Mouse (Mus musculus) retina, postnatal 7 days (tissue): ENCODE data around the gene Cyp2u1.
"Not testable (repeated sequence)": the region's sequence is repeated elsewhere in the genome, so short reads cannot be mapped to it uniquely, and the experiment has no call there.

Source experiments
- DNase-seq: peaks from one replicate; pipeline ENCODE4 v3.0.0-alpha.2; 2012; ENCODE audit warnings: low read depth, low spot score

The Cyp2u1 gene

DNA sequence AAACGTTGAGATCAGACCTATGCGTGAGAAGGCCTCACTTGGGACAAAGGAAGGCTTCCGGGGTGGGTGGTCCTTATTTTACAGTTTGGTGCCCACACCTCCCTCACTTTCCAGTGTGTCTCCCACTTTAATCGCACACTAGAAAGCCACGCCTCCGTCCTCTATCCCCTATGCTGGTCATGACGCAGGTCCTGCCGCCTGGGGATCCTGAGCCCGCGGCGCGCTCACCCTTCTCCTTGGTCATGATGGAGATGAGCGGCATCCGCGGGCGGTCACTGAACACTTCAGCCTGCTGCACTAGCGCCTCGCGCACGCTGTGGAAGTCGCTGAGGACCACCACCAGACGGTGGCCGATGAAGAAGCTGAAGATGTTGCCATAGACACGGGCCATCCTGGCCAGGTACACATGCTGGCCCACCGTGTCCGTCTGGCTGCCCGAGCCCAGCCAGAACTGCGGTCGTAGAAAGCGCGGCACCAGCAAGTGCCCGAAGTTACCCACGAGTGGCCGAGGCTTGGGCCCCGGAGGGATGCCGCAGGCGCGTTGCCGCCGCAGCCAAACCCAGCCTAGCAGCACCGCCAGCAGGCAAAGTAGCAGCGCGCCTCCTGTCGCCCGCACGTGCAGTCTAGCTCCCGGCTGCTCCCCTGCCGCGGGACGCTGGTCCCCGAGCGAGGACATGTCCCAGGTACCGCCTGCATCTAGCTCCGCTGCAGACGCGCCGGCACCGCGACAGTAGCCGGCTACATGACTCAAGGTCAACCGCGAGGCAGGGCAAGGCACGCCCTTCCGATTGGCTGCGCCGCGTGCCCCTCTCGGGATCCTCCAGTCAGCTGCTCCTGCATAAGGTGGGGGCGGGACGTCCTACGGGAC is at the start of gene Cyp2u1:
Gene Cyp2u1 (minus strand): TSS at position 776 of the 868 bp plus-strand sequence.
- DNase-seq: peak; percentile 72

DNA sequence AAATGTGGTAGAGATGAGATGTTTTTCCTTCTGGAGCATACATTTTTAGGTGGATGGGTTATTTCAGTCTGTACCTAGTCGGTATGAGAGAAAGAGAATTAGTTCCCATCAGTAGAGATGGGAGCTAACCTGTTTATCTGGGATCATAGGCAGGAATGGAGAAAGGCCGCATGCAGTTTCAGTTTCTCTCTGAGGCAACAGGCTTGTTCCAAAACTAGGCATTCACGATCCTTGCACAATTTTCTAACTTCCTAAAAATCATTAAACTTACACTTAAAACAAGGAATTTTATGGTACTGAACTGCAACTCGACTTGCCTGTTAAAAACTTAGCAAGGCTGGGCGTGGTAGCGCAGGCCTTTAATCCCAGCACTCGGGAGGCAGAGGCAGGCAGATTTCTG is 47.5 kb upstream of the Cyp2u1 start:
- no peak for DNase-seq

DNA sequence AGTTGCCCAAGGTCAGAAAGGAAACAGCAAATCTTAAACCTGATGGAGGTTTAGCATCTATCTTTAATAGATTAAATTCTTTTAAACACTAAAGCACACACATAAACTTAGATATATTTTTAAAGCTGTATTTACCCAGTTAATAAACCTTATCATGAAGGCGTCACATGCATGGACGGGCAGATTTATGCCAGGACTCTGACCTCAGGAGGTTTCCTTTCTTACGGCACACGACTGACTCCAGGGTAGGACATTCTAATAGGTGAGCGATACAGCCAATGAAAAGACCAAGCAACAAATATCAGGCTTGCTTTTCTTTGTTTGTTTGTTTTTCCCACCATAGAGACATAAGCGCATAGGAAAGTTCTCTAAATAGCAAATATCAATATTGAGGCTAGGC is 46.0 kb upstream of the Cyp2u1 start:
- no peak for DNase-seq

DNA sequence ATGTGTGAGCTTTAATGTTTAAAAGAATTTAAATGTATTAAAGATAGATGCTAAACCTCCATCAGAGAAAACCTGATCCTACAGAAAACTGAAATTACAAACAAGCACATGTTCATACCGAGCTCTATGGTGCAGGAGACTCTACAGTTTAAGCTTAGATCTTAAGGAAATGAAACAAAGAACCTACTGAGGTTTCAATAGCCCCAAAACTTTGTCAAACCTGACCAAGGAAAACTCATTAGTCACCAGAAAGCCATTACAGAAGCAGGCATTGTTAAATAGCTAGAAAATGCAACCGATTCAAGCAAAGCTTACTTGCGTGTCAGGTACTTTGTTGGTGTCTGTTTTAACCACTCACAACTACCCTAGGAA is 45.5 kb upstream of the Cyp2u1 start:
- no peak for DNase-seq

DNA sequence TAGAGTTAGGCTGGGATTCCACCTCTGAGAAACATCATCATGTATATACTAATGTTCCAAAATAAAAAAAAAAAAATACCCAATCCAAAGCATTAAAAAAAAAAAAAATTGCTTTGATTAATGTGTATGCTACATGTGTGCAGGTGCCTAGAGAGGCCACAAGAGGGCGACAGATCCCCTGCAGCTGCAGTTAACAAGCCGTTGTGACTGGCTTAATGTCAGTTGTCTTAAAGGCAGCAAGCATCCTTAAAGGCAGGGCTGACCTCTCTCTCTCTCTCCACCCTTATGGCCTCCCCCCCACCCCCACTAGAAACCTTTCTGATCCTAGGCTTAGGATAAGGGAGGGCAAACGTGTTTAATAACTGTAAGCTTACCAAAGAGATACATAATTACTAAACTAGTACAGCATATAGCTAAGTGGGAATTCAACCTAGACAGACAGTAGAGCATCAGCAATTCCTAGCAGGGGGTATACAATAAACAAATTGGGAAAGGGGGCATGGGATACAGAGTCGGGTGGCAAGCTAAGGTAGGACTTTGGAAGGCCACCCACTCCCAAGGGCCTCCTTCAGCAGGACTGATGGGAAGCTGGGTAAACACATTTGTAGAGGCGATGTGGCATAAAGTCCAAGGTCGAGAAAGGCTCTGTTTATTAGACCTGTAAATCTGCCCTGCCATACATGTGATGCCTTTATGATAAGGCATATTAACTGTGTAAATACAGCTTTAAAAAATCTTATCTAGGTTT is 45.0 kb upstream of the Cyp2u1 start:
- DNase-seq: no peak

DNA sequence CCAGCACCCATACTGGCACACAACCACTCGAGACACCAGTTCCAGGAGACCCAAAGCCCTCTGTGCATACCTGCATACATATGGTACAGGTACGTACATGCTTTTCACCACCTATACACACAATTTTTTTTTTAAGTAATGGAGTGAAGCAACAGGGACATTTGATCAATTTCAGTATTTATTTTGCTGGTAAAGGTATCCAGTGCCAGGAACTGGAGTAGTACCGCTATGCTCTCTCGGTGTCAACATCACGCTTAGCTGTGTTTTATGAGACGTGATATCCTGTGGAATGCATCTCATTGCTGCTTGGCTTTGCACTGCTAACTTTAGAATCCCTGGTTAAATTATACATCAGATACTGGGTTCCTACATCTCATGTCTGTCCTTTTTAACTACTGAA is 42.9 kb upstream of the Cyp2u1 start:
- DNase-seq: no peak

DNA sequence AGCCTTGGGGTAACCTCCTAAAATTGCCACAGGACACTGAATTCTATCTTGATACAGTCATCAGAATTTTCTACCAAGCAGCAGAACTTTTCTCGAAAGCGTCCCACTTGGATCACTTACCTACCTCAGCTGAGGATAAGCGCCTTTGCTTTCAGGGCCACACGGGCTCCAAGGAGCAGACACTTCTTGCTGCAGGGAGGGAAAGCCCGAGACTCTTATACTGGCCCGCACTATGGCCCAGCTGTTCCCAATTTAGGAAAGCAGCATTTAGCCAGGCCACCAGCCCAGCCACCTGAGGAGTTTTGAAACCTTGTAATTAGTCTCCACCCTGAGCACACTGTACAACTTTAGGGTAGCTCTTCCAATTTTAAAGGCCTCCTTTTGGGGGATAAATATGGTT is 40.3 kb upstream of the Cyp2u1 start:
- DNase-seq: no peak

DNA sequence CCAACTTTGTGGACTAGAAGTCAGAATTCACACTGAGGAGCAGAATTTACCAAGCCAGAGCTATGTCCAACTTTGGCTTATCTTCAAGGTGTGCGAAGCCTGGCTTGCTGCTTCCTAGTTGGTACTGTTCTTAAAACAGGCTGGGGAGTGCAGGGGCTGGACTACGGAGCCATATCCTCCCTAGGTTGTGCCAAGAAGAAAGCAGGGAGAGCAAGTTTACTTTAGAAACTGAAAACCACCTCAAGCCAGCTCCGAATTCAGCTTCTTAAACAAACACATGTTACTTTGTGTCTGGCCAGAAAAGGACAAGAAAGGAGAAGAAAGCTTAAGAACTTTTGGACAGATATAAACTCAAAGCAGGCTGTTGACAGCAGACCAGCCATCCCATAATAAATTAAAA is 37.9 kb upstream of the Cyp2u1 start:
- DNase-seq: no peak

DNA sequence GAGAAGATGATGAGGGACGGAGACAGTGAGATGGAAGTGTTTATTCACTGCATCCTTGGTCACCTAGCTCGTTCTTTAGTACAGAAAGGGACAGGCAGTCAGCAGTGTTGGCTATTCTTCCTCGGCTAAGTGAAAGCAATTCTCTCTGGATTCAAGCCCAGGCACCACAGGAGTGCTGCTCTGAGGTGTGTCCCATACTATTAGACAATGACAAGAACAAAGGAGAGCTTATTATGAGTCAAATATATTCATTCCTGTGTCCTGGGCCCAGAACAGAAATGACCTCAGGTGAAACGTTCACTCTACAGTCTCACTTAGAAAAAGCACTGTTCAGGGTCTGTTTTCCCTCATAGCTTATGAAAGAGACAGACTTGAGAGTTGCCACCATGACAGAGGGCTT is 36.3 kb upstream of the Cyp2u1 start:
- DNase-seq: no peak

DNA sequence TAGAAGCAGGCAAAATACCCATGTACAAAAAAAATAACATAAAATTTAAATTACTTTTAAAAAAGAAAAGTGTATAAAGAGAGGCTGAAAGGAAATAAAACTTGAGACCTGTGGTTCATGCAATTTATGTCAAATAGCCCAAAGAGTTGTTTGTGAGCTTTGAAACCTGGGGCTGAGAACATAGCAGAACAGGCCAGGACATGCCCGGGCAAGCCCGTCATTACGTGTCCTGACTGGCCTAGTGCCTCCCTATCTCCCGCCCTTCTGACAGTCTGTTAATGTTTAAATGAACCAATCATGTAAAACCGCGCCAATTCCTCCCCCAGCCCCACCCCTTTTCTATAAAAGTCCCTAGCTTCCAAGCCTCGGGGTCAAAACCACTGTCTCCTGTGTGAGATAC is 34.7 kb upstream of the Cyp2u1 start:
- DNase-seq: not testable (repeated sequence)

DNA sequence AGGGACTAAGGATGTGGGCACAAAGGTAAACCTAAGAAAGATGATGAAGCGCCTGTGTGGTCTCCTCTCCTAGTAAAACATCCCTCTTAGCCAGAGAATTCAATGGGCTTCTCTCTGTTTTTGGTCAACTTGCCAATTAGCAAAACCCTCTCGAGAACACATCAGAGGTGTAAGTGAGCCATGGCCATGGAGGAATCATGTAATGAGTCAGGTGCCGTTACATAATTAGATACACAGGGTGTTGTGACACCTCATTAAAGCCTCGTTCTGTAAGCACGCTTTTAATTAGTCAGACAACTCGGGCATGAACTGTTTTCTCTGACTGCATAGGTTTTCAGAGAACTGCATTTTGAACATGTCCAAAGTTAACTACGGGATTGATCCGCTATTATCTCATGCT is 33.6 kb upstream of the Cyp2u1 start:
- DNase-seq: no peak

DNA sequence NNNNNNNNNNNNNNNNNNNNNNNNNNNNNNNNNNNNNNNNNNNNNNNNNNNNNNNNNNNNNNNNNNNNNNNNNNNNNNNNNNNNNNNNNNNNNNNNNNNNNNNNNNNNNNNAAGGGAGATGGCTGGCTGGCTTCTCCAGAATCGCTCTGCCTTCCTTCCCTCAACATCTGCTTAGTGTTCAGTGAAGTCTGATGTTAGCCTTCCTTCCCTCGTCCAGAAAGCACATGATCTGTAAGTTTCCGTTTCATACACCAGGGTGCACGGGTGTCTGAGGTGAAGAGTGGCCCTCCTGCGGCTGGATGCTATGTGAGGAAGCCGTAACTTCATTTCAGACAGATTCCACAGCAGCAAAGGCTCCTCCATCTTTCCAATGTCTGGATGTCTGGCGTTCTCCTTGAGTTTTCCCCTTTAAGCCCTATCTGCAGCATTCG is 32.1 kb upstream of the Cyp2u1 start:
- DNase-seq: no peak

DNA sequence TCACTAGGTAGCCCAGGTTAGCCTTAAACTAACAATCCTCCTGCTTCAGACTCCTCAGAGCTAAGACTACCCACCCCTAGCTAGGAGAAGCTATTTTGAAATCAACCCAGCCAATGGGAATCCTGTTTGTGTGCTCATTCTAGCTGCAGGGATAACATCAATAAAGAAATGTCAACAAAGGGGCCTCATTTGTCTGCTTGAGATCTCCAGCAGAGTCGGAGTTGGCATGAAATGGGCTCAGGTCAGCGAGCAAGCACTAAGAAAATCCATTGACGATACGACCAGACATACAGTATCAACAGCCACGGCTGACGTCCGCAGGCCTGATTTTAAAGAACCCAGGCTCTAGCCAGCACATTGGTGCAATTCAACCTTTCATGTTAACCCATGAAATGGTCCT is 24.2 kb upstream of the Cyp2u1 start:
- DNase-seq: no peak

DNA sequence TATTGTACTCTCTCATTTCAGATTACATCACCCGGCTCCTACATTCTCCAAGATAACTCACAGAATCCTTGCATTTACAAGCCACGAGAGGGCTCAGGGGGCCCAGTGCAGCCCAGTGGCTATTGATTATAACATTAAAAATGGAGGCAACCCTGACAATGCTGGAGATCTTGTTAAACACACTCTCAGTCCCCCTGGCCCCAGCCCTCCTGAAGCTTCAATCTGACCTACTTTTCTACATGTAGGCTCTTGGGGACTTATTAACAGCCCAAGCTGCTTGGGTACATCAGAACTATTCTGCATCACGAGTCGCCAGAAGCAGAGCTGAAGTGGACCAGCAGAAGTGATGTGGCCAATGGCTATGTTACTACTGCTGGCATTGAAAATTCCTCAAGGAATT is 23.6 kb upstream of the Cyp2u1 start:
- DNase-seq: no peak

DNA sequence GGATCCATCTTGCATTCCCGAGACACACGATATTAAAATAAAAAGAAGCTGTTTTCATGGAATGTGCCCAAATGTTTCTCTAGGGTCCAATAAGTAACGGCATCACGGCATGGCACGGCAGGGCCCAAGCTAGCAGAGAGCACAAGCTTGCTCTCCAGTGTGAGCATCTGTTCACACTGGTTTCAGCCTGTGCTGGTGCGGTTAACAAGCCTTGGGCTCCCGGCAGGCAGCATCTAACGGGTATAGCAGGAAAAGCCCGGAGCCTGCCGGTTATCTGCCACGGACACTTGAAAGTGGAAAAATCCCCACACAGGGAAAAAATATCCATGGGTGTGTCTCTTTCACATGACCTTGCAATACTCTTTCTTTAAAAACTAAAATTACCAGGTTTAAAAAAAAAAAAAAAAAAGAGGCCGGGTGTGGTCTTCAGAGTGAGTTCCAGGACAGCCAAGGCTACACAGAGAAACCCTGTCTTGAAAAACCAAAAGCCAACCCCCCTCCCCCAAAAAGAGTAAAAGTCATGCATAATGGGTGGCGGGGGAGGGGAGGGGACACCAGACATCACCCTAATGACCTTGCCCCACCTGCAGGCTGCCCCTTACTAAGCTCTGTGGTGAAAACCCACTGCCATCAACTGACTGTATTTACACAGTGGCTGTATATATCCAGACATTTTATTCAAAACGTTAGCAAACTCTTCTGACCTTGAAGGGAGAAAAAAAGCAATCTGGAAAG is 19.2 kb upstream of the Cyp2u1 start:
- no peak for DNase-seq

DNA sequence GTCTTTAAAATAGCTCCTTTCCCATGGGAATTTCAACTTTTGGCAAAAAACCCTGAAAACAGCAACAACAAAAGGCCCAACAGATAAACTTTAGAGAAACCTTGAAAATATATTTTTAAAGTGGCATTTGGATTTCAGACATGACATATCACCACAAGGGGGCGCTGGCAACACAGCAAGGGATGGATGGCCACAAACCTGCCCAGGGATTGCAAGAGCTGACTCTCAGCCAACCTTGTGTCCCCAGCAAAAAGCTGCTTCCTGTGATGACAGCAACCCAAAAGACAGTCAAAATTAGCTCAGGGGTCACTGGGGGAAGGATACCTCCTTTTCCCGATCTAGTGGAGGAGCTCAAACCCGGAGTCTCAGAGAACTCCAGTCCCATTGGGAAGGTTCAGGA is 17.2 kb upstream of the Cyp2u1 start:
- peak; percentile 66 for DNase-seq

DNA sequence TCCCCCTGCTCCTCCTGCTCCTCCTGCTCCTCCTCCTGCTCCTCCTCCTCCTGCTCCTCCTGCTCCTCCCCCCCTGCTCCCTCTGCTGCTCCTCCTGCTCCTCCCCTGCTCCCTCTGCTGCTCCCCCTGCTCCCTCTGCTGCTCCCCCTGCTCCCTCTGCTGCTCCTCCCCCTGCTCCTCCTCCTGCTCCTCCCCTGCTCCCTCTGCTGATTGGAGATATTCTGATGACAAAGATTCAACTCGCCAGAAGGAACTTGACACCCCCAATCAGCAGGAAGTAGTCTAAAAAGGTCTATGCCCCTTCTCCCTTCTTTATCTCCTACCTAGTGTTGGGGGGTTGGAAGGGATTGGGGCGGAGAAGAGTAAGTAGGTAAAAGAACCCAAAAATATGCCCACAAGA is 15.2 kb upstream of the Cyp2u1 start:
- DNase-seq: no peak

DNA sequence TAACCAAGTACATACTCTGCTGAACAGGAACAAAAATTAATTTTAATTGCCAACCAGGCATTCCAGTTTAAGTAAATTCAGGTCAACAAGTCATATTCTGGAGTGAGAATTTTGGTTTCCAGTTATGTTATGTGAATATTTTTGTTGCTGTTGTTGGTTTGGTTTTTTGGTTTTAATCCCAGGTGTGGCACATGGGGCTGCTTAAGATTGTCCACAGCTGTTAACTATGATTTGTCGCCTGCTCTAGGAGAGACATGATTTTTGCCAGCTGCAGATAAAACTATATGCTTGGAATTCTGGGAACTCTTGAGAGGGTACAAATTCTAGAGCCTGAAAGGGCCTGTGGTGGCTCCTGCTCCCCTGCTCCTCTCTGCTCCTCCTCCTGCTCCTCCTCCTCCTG is 14.1 kb upstream of the Cyp2u1 start:
- no peak for DNase-seq

DNA sequence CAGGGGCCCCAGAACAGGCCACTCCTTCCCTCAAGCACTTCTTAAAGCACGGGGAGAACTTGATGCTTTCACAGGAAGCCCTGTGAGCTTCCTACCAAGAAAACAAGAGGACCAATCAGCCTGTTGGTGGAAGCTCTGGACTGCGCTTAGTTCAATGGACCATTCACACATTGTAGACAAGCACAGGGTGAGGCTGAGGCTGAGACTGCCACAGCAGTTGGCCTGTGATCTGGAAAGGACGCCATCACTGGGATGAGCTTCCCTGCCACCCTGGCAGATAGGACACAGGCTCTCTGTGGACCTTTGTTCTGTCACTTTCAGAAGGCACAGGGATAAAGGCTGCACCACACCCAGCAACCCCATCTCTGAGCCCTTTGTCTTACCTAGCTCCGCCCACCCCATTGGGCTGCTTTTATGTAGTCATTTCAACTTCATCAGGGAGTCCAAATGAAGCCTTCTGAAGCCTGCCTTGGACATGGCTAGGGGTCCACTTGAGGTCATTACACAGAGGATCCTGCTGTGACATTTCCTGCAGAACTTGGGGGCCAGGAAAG is 13.0 kb upstream of the Cyp2u1 start:
- no peak for DNase-seq

DNA sequence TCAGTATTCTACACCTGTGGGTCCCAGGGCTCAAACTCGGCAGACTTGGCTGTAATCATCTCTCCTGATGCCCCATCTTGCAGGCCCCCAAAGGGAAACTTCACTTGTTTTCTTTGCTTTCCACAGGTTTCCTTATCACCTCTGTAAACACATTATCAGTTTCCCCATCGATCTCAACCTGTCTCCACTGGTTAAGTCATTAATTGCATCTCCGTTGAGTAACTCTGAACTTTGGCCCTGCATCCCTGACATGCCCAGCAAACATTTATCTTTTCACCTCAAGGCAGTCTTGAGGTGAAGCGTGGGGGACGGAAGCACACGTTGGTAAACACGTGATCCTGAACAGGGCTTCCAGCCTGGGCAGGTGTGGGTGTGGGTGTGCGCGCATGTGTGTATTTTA is 9.3 kb upstream of the Cyp2u1 start:
- DNase-seq: no peak

DNA sequence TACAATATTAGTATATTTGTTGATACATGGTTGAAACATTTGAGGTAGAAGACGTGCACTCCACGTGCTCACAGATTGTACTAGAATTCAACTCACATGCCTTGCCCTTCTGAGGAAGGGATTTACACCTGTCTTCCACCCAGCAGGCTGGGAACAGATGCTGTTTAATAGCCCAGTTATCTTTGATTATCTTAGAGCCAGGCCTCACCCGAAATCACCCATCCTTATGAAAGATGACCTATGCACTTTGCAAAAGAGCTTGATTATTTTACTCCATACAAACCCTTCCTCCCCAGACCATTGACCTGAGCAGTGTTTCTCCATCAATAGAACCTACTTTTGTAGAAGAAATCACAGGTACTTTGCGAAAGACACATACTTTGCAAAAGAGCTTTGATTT is 7.5 kb upstream of the Cyp2u1 start:
- DNase-seq: no peak

DNA sequence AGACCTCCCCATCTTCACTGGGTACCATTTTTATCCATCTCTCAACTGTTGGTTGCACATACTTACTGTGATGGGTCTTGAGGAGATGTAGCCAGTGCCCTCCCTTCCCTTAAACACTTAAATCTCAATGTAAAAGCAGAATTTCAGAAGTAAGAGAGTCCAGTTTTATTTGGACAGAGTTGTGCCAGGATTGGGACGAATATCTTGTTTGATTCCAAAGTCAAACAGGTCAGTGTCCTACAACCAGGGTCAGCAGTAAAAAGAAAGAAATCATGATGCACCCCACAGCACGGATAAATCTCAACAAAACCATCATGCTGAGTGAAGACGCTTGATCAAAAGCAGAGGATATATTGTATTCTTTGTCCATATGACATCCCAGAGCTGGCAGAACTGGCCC is 4.8 kb upstream of the Cyp2u1 start:
- DNase-seq: no peak
